Mouse (Mus musculus): ENCODE results near the gene Aldh1a3. TPM values are rescaled to one million over a fixed set of nuclear protein-coding genes. Genes with fewer than 3 reads are reported as not detected.
A peak's percentile ranks its signal among the peaks of the same experiment; 100 is the strongest.

Aldh1a3 gene
- total and polyA plus RNA-seq, 2 experiments: 0.17 to 0.65 TPM

DNA sequence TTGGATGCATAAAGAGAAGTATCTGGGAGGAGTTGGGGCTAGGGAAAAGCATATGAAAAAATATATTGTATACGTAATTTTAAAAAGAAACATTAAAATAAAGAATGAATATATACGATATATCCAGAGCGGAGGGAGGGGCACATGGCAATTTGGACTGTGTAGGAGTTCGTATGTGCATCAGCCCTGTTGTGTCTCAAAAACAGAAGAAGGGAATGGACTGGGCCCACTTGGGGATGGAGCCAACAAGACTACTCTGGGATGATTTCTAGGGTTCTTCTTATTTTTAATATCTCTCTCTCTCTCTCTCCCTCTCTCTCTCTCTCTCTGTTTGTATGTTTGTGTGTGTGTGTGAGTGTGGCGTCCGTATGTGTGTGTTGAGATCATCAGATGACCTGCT is 40.9 kb downstream of the Aldh1a3 start:
- DNase-seq (ENCODE audit: extremely low read depth, low read depth, low spot score): no peak
- no peaks in the 10 kb centered on the region for H3K27me3 ChIP-seq (ENCODE audit: control insufficient read depth, insufficient read depth, low read length)
- no peak overlapping the region for H3K9ac ChIP-seq (ENCODE audit: low read depth, low read length)
- H3K4me3 ChIP-seq (ENCODE audit: insufficient read depth, low read depth, low read length): no peak overlapping the region
- WGBS: 94% methylated on average over 6 of the region's 6 CpGs
- no peak overlapping the region for H3K27ac ChIP-seq (replicated peaks; ENCODE audit: insufficient read depth, low read depth, low read length)
- peaks cover 4% of the 10 kb centered on the region for H3K4me1 ChIP-seq (ENCODE audit: control insufficient read depth, insufficient read depth, low read length)
- H3K79me2 ChIP-seq (ENCODE audit: control insufficient read depth, insufficient read depth, low read length): peaks cover 7% of the 10 kb centered on the region; the same call in 1 of the 2 replicates
- H3K36me3 ChIP-seq (ENCODE audit: control insufficient read depth, insufficient read depth, low read length): no peaks in the 10 kb centered on the region
- TF ChIP-seq POLR2A (IDR thresholded peaks at IDR 0.05; ENCODE audit: extremely low read depth, insufficient read depth, low read length) (no peak), CTCF (IDR thresholded peaks at IDR 0.05; ENCODE audit: low read depth, low read length) (no peak)

DNA sequence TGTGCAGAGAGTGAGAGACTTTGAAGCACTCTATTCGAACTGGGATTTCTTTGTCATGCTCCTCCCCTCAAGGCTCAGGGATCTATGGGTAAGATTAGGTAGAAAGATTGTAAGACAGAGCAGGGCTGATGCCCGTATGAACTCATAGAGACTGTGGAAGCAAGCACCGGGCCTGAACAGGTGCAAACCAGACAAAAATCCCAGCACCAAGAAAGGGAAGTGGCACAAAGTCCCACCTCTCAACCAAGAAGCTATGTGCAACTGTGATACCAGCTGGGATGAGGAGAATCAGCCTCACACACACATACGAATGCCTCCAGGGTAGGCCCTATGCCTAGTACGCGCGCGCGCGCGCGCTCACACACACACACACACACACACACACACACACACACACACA is 41.5 kb downstream of the Aldh1a3 start:
- peaks cover 4% of the 10 kb centered on the region for H3K4me1 ChIP-seq (ENCODE audit: control insufficient read depth, insufficient read depth, low read length)
- no peaks in the 10 kb centered on the region for H3K27me3 ChIP-seq (ENCODE audit: control insufficient read depth, insufficient read depth, low read length)
- no peak for TF ChIP-seq POLR2A (IDR thresholded peaks at IDR 0.05; ENCODE audit: extremely low read depth, insufficient read depth, low read length)
- TF ChIP-seq CTCF (IDR thresholded peaks at IDR 0.05; ENCODE audit: low read depth, low read length): no peak
- H3K4me3 ChIP-seq (ENCODE audit: insufficient read depth, low read depth, low read length): no peak overlapping the region
- peaks cover 7% of the 10 kb centered on the region; the same call in 1 of the 2 replicates for H3K79me2 ChIP-seq (ENCODE audit: control insufficient read depth, insufficient read depth, low read length)
- 92% methylated on average over 12 of the region's 12 CpGs for WGBS
- H3K36me3 ChIP-seq (ENCODE audit: control insufficient read depth, insufficient read depth, low read length): peaks cover under 1% of the 10 kb centered on the region; the same call in 1 of the 2 replicates
- DNase-seq (ENCODE audit: extremely low read depth, low read depth, low spot score): no peak
- H3K9ac ChIP-seq (ENCODE audit: low read depth, low read length): no peak overlapping the region
- no peak overlapping the region for H3K27ac ChIP-seq (replicated peaks; ENCODE audit: insufficient read depth, low read depth, low read length)

DNA sequence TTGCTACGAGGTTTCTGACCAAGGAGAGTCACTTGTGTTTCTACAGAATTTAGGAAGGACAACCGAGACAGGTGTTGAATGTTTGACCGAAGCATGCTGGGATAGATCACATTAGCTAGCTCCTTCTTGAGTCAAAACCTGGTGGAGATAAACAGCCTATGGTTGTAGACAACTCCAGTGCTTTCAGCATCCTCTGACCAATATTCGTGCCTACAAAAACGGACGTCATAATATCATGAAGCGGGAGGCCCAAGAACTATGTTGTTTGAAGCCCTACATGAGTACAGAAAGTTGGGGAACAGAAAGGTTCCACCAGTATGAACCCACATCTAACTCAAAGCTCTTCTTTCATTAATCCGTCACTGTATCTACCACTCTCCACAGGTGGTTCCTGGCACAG is 42.4 kb downstream of the Aldh1a3 start:
- Histone ChIP-seq H3K79me2 (ENCODE audit: control insufficient read depth, insufficient read depth, low read length) (peaks cover 7% of the 10 kb centered on the region; the same call in 1 of the 2 replicates), H3K27ac (replicated peaks; ENCODE audit: insufficient read depth, low read depth, low read length) (no peak overlapping the region), H3K36me3 (ENCODE audit: control insufficient read depth, insufficient read depth, low read length) (peaks cover 5% of the 10 kb centered on the region; the same call in 1 of the 2 replicates), H3K9ac (ENCODE audit: low read depth, low read length) (no peak overlapping the region), H3K27me3 (ENCODE audit: control insufficient read depth, insufficient read depth, low read length) (no peaks in the 10 kb centered on the region), H3K4me1 (ENCODE audit: control insufficient read depth, insufficient read depth, low read length) (peaks cover 4% of the 10 kb centered on the region), H3K4me3 (ENCODE audit: insufficient read depth, low read depth, low read length) (no peak overlapping the region)
- DNase-seq (ENCODE audit: extremely low read depth, low read depth, low spot score): no peak
- TF ChIP-seq CTCF (IDR thresholded peaks at IDR 0.05; ENCODE audit: low read depth, low read length) (no peak), POLR2A (IDR thresholded peaks at IDR 0.05; ENCODE audit: extremely low read depth, insufficient read depth, low read length) (no peak)
- 85% methylated on average over 8 of the region's 8 CpGs for WGBS

DNA sequence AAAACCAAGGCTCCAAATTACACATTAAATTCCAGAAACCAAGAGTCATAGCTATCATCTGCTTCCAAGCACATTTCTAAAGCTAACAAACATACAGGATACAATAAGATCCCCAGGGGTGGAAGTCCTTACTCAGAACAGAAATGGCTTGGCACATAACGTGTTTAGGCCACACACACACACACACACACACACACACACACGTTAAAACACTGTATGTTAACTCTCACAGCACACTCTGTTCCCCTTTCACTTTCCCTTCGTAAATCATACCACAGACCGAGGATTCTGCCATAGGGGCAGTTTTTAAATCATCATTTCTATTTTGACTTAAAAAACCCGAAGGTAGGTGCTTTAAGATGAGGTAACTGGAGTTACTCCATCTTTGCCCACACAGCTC is 43.1 kb downstream of the Aldh1a3 start:
- DNase-seq (ENCODE audit: extremely low read depth, low read depth, low spot score): peak; percentile 20
- Histone ChIP-seq H3K79me2 (ENCODE audit: control insufficient read depth, insufficient read depth, low read length) (peaks cover 7% of the 10 kb centered on the region; the same call in 1 of the 2 replicates), H3K27ac (replicated peaks; ENCODE audit: insufficient read depth, low read depth, low read length) (no peak overlapping the region), H3K9ac (ENCODE audit: low read depth, low read length) (no peak overlapping the region), H3K27me3 (ENCODE audit: control insufficient read depth, insufficient read depth, low read length) (no peaks in the 10 kb centered on the region), H3K36me3 (ENCODE audit: control insufficient read depth, insufficient read depth, low read length) (peaks cover 5% of the 10 kb centered on the region; the same call in 1 of the 2 replicates), H3K4me3 (ENCODE audit: insufficient read depth, low read depth, low read length) (no peak overlapping the region), H3K4me1 (ENCODE audit: control insufficient read depth, insufficient read depth, low read length) (peaks cover 4% of the 10 kb centered on the region)
- 36% methylated on average over 5 of the region's 5 CpGs for WGBS
- TF ChIP-seq POLR2A (IDR thresholded peaks at IDR 0.05; ENCODE audit: extremely low read depth, insufficient read depth, low read length) (no peak), CTCF (IDR thresholded peaks at IDR 0.05; ENCODE audit: low read depth, low read length) (no peak)

DNA sequence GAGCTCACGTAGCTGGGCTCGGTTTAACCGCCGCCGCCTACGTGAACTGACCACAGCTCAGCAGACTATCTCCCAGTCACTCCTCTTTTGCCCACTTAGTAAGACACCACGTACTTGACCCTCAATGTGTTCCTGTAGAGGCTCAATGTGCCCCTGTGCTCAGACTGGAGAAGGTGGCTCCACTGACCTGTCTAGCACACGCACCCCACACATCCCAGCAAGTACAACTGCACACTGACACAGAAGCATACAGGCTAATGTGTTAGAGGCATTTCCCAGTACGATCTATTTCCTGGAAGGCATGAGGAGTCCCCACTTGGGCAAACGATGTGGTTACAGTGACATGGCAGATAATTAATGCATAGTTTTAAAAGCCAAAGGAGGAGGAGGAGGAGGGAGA is 50.8 kb downstream of the Aldh1a3 start:
- Histone ChIP-seq H3K79me2 (ENCODE audit: control insufficient read depth, insufficient read depth, low read length) (no peaks in the 10 kb centered on the region), H3K36me3 (ENCODE audit: control insufficient read depth, insufficient read depth, low read length) (peaks cover 9% of the 10 kb centered on the region), H3K9ac (ENCODE audit: low read depth, low read length) (no peak overlapping the region), H3K27me3 (ENCODE audit: control insufficient read depth, insufficient read depth, low read length) (no peaks in the 10 kb centered on the region), H3K4me3 (ENCODE audit: insufficient read depth, low read depth, low read length) (no peak overlapping the region), H3K27ac (replicated peaks; ENCODE audit: insufficient read depth, low read depth, low read length) (no peak overlapping the region), H3K4me1 (ENCODE audit: control insufficient read depth, insufficient read depth, low read length) (no peaks in the 10 kb centered on the region; the same call in 1 of the 2 replicates)
- WGBS: 92% methylated on average over 10 of the region's 10 CpGs
- TF ChIP-seq CTCF (IDR thresholded peaks at IDR 0.05; ENCODE audit: low read depth, low read length) (no peak), POLR2A (IDR thresholded peaks at IDR 0.05; ENCODE audit: extremely low read depth, insufficient read depth, low read length) (no peak)
- DNase-seq (ENCODE audit: extremely low read depth, low read depth, low spot score): no peak

DNA sequence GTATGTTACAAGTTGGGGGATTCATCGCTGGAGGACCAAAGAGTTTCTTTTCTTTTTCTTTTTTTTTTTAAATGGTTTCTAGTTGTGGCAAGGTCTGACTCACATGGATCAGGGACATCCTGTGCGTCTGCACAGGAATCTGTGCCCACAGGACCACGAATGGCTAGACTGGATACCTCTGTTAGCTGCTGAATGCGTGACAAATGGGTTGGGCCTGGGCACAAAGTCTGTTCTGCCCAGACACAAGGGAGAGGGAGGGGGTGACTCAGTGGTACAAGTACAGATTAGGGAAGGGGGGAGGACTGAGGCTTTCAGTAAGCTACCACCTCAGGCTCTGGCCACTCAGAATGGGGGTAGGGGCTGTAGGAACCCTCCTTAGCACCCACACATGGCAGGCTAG is 51.6 kb downstream of the Aldh1a3 start:
- DNase-seq (ENCODE audit: extremely low read depth, low read depth, low spot score): no peak
- no peak overlapping the region for H3K4me3 ChIP-seq (ENCODE audit: insufficient read depth, low read depth, low read length)
- peaks cover 7% of the 10 kb centered on the region for H3K36me3 ChIP-seq (ENCODE audit: control insufficient read depth, insufficient read depth, low read length)
- H3K27ac ChIP-seq (replicated peaks; ENCODE audit: insufficient read depth, low read depth, low read length): no peak overlapping the region
- TF ChIP-seq CTCF (IDR thresholded peaks at IDR 0.05; ENCODE audit: low read depth, low read length) (no peak), POLR2A (IDR thresholded peaks at IDR 0.05; ENCODE audit: extremely low read depth, insufficient read depth, low read length) (no peak)
- H3K4me1 ChIP-seq (ENCODE audit: control insufficient read depth, insufficient read depth, low read length): peaks cover 3% of the 10 kb centered on the region
- WGBS: 86% methylated on average over 4 of the region's 4 CpGs
- H3K27me3 ChIP-seq (ENCODE audit: control insufficient read depth, insufficient read depth, low read length): no peaks in the 10 kb centered on the region
- H3K9ac ChIP-seq (ENCODE audit: low read depth, low read length): no peak overlapping the region
- H3K79me2 ChIP-seq (ENCODE audit: control insufficient read depth, insufficient read depth, low read length): no peaks in the 10 kb centered on the region

Data from liver, adult 2 months (tissue).